Mouse (Mus musculus) kidney, embryonic 14.5 days (tissue): ENCODE results near the gene Ccdc78. TPM values are rescaled to one million over a fixed set of nuclear protein-coding genes. Genes with fewer than 3 reads are reported as not detected.
A peak's percentile ranks its signal among the peaks of the same experiment; 100 is the strongest.

Source experiments
- ATAC-seq: fragments of 200-750 bp; cut with Nextera tagmentation; 2 replicates; pipeline ENCODE4 v1.8.0; 2017; ENCODE audit warnings: moderate number of reproducible peaks, mild to moderate bottlenecking, moderate TSS enrichment, moderate library complexity; ENCODE audit not compliant: low FRiP score, low TSS enrichment
- H3K27ac ChIP-seq: fragments of 300-500 bp; sonication (generic); 2 replicates; pipeline ENCODE4 v1.5.1; 2014; ENCODE audit warnings: low read depth, mild to moderate bottlenecking, low read length, moderate library complexity, mixed read lengths
- H3K27me3 ChIP-seq: fragments of 300-500 bp; sonication (generic); 2 replicates; pipeline ENCODE4 v1.6.1; 2014; ENCODE audit warnings: mild to moderate bottlenecking, low read length; ENCODE audit not compliant: control insufficient read depth, insufficient read depth
- H3K36me3 ChIP-seq: fragments of 300-500 bp; sonication (generic); 2 replicates; pipeline ENCODE4 v1.6.1; 2014; ENCODE audit warnings: low read length, mixed read lengths; ENCODE audit not compliant: control insufficient read depth, insufficient read depth
- H3K4me1 ChIP-seq: fragments of 300-500 bp; sonication (generic); 2 replicates; pipeline ENCODE4 v1.6.1; 2014; ENCODE audit warnings: low read length, mixed read lengths; ENCODE audit not compliant: control insufficient read depth, insufficient read depth
- H3K4me2 ChIP-seq: fragments of 300-500 bp; sonication (generic); replicated peaks from 2 replicates; pipeline ENCODE4 v1.6.1; 2014; ENCODE audit warnings: low read depth, mild to moderate bottlenecking, low read length
- H3K4me3 ChIP-seq: fragments of 300-500 bp; sonication (generic); 2 replicates; pipeline ENCODE4 v1.5.1; 2014; ENCODE audit warnings: mild to moderate bottlenecking, low read length
- H3K9ac ChIP-seq: fragments of 300-500 bp; sonication (generic); 2 replicates; pipeline ENCODE4 v1.6.1; 2014; ENCODE audit warnings: low read depth, mild to moderate bottlenecking, low read length, moderate library complexity
- H3K9me3 ChIP-seq: fragments of 300-500 bp; sonication (generic); 2 replicates; pipeline ENCODE4 v1.6.1; 2016; ENCODE audit warnings: low read length; ENCODE audit not compliant: control insufficient read depth
- WGBS: fragments of 180-500 bp; shearing (Covaris S2); extraction: QIAGEN DNeasy Blood & Tissue Kit; methylation state at CpG from one replicate; pipeline ENCODE4 v1.1.7; 2014; 5-methylcytosine and 5-hydroxymethylcytosine counted together
- polyA plus RNA-seq: library from polyadenylated mRNA; unstranded; fragments of >200 nt; fragmentation: Nextera tagmentation; extraction: Ambion mirVana; gene quantifications from 2 replicates; pipeline ENCODE4 v1.2.1, GENCODE M21; 2014

Gene Ccdc78
- polyA plus RNA-seq, 1 experiment from 2014 or later = 0.32 TPM

DNA sequence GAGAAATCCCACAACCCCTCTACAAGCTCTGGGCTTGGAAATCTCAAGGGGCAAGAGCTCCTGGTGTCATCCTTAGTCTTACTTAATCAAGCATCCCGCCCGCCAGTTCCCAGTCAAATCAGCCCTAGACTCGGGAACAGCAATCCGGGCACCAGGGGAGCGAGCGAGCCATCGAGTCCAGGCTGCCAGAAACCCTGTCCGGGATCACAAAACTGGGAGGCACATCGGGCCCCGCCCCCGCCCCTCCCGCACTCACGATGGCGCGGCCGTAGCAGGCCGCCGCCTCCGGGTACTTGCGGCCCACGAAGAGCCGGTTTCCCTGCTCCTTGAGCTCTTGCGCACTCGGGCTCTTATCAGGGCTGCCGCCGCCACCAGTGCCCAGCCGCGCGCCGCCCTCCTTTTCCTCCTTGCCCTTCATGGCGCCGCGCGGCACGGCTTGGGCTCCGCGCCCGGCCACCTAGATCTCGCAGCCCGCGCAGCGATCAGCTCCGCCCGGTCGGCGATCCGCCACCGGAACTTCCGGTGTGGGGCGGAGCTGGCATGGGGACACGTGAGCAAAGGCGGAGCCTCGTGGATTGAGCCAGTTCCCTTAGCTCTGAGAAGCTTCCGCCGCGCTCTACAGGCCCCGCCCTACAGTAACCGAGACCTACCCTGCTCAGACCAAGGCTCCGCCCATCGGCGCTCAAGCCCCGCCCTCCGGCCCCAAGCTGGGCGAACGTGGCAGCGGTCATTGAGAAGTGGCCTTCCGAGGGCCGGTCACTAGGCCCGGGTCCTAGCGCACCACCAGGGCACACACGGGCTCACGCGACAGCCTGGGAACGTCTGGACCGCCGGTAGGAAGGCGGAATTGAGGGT, 46.3 kb downstream of the Ccdc78 start:
- Histone ChIP-seq H3K4me2 (peak overlapping the region; percentile 95), H3K9ac (peak overlapping the region; percentile 93), H3K4me3 (peak overlapping the region; percentile 89), H3K36me3 (peaks cover 41% of the 10 kb centered on the region), H3K27me3 (no peaks in the 10 kb centered on the region), H3K9me3 (no peaks in the 10 kb centered on the region), H3K4me1 (peaks cover 62% of the 10 kb centered on the region), H3K27ac (peak overlapping the region; percentile 98)
- peak; percentile 91 for ATAC-seq
- WGBS = under 1% methylated on average over 55 of the region's 77 CpGs

DNA sequence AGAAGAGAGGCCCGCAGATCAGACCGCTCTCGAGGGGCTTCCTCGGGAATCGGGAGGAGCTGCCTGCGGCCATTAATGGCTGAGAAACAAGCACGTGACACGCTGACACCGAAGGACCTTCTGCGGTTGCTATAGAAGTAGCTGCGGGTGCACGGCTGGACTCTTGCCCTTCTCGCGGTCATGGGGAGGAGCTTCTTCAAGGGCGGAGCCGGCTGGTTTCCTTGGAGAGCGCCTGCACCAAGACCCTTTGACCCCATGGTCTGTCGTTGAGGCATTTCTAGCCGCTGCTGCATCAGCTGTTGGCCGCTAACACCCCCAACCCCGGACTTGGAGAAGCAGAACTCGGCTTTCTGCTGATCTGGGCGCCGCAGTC, 46.9 kb downstream of the Ccdc78 start, which contains the start of gene Stub1:
TSS of gene Stub1 (minus strand) at position 114 of the 373 bp plus-strand sequence.
- peak within 1 kb of the TSS; percentile 98 for H3K27ac ChIP-seq
- under 1% methylated on average over 24 of the region's 24 CpGs for WGBS
- peak; percentile 64 for ATAC-seq
- peak within 1 kb of the TSS; percentile 89 for H3K4me3 ChIP-seq
- H3K4me2 ChIP-seq = peak within 1 kb of the TSS; percentile 95
- H3K27me3 ChIP-seq = no peaks in the 10 kb centered on the region
- H3K9me3 ChIP-seq = no peaks in the 10 kb centered on the region
- H3K9ac ChIP-seq = peak within 1 kb of the TSS; percentile 93
- peaks cover 63% of the 10 kb centered on the region for H3K4me1 ChIP-seq
- H3K36me3 ChIP-seq = peaks cover 39% of the 10 kb centered on the region

- Histone ChIP-seq H3K4me1 (peaks cover 60% of the 10 kb centered on the region), H3K36me3 (peaks cover 42% of the 10 kb centered on the region), H3K4me2 (peak overlapping the region; percentile 95), H3K27me3 (no peaks in the 10 kb centered on the region), H3K27ac (peak overlapping the region; percentile 98), H3K9me3 (no peaks in the 10 kb centered on the region), H3K9ac (peak overlapping the region; percentile 93), H3K4me3 (peak overlapping the region; percentile 89)
- 17% methylated on average over 6 of the region's 6 CpGs for WGBS
- ATAC-seq = no peak
Observed at GRCm38 (mm10) chr17:25833961-25834594, 47.7 kb downstream of the Ccdc78 start.

DNA sequence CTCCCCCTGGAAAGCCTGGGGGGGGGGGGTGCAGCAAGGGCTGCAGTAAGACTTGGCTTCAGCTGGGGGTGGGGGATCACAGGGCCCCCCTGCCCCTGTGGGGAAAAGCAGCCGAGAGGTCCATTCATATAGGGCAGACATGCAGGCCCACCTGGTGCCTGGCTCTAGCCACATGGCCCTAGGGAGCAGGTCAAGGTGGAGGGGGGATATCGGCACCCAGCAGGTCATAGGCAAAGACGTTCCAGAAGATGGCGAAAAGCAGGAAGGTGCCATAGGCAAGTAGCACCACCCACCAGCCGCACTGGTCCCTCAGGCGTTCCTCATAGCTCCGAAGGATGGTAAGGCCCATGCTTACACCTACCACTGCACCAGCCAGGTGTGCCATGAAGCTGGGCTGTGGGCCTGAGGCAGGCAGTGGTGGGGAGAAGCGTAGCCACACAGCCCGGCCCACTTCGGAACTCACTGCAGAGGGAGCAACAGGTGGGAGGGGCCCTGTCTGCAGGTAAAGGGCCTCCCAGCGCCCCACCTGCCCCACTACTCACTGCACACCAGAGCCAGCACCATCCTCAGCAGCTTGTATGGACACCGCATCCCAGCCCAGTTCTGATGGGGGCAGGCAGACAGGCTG, 48.3 kb downstream of the Ccdc78 start:
- H3K4me3 ChIP-seq = peak overlapping the region; percentile 89
- H3K27ac ChIP-seq = no peak overlapping the region
- H3K4me1 ChIP-seq = peaks cover 59% of the 10 kb centered on the region
- peaks cover 46% of the 10 kb centered on the region for H3K36me3 ChIP-seq
- peak overlapping the region; percentile 93 for H3K9ac ChIP-seq
- 83% methylated on average over 12 of the region's 12 CpGs for WGBS
- H3K27me3 ChIP-seq = no peaks in the 10 kb centered on the region
- H3K9me3 ChIP-seq = no peaks in the 10 kb centered on the region
- H3K4me2 ChIP-seq = peak overlapping the region; percentile 95
- ATAC-seq = no peak

GRCm38 (mm10) chr17:25835301-25835700, 48.9 kb downstream of the Ccdc78 start:
- no peak for ATAC-seq
- no peaks in the 10 kb centered on the region for H3K27me3 ChIP-seq
- 89% methylated on average over 7 of the region's 7 CpGs for WGBS
- no peak overlapping the region for H3K4me2 ChIP-seq
- peaks cover 46% of the 10 kb centered on the region for H3K36me3 ChIP-seq
- H3K4me1 ChIP-seq = peaks cover 55% of the 10 kb centered on the region
- no peaks in the 10 kb centered on the region for H3K9me3 ChIP-seq
- H3K27ac ChIP-seq = no peak overlapping the region
- H3K4me3 ChIP-seq = no peak overlapping the region
- no peak overlapping the region for H3K9ac ChIP-seq

DNA sequence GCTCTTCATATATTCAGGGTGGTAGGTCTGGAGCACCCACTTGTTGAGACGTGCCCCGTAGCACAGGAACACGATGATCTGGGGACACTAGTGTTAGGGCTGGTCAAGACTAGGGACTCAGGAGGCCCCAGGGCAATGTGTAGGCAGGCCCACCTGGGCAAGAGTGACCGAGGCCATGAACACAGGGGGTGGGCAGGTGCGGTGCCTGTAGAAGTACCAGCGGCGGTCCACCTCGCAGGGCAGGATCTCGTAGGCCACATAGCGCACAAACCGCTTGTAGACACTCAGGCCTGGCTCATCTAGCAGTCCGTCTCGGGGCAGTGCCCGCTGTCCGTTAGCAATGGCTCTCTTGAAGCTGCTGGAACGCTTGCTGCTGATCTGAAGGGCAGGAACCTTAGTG, 49.4 kb downstream of the Ccdc78 start:
- 94% methylated on average over 16 of the region's 16 CpGs for WGBS
- Histone ChIP-seq H3K4me1 (peaks cover 51% of the 10 kb centered on the region), H3K9ac (no peak overlapping the region), H3K4me3 (no peak overlapping the region), H3K36me3 (peaks cover 46% of the 10 kb centered on the region), H3K4me2 (no peak overlapping the region), H3K9me3 (no peaks in the 10 kb centered on the region), H3K27ac (no peak overlapping the region), H3K27me3 (no peaks in the 10 kb centered on the region)
- ATAC-seq = no peak

GRCm38 (mm10) chr17:25836397-25837075, 50.2 kb downstream of the Ccdc78 start:
- no peaks in the 10 kb centered on the region for H3K9me3 ChIP-seq
- peak overlapping the region; percentile 35 for H3K4me3 ChIP-seq
- no peak for ATAC-seq
- peak overlapping the region; percentile 31 for H3K27ac ChIP-seq
- H3K4me1 ChIP-seq = peaks cover 44% of the 10 kb centered on the region
- no peaks in the 10 kb centered on the region for H3K27me3 ChIP-seq
- H3K4me2 ChIP-seq = peak overlapping the region; percentile 78
- peak overlapping the region; percentile 56 for H3K9ac ChIP-seq
- 22% methylated on average over 23 of the region's 23 CpGs for WGBS
- peaks cover 46% of the 10 kb centered on the region for H3K36me3 ChIP-seq

DNA sequence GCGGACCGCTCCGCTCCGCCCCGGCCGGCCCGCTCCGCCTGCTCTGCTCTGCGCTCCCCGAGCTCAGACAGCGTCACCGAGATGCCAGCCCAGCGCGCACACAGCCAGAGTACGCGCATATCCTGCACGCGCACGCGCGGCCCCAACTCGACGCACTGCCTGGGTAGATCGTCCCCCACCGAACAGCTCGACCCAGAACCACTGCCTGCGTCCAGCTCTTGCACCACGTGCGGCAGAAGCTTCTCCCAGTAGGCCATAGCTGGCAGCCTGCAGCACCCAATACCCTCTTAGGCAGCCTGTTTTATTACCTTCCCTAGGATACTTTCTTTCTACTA, 50.7 kb downstream of the Ccdc78 start, which contains the start of gene Rhbdl1:
TSS of gene Rhbdl1 (minus strand) at position 220 of the 335 bp plus-strand sequence.
- Histone ChIP-seq H3K36me3 (peaks cover 49% of the 10 kb centered on the region), H3K4me2 (peak within 1 kb of the TSS; percentile 78), H3K4me1 (peaks cover 39% of the 10 kb centered on the region), H3K9me3 (no peaks in the 10 kb centered on the region), H3K4me3 (peak within 1 kb of the TSS; percentile 35), H3K27me3 (no peaks in the 10 kb centered on the region), H3K27ac (peak within 1 kb of the TSS; percentile 31), H3K9ac (peak within 1 kb of the TSS; percentile 56)
- no peak for ATAC-seq
- 4% methylated on average over 29 of the region's 29 CpGs for WGBS
